Mouse (Mus musculus): ENCODE data around the gene Dnah17.

DNA sequence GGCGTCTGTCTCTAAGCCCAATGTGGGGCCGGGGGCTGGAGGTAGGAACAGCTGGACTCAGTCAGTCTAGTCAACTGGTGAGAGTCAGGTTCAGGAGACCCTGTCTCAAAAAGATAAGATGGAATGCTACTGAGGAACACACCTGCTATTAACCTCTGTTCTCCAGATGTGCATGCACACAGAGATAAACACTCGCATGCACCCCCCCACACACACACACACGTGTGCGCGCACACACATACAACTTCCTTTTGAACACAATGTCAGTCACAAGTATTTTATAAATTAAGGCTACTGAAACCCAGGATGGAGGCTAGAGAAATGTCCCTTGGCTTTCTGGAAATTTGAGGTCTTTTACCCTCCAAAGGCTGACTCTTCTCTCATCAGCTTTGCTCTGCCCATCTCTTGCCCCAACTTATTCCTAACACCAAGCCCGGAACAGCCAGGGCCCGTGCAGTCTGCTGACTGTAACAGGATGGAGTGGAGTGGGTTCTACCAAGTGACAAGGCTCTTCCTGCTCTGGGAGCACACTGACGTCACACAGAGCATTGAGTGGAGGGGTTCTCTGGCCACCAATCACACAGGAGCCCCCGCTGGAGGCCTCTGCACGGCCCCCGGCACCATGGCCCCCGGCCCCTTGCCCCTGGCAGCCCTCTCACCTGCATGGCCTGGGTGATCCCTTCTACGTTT is 16.8 kb downstream of the Dnah17 start:
- TF ChIP-seq CTCF (IDR thresholded peaks at IDR 0.05; ENCODE audit: low read depth, low read length): no peak
- no peak for TF ChIP-seq POLR2A (IDR thresholded peaks at IDR 0.05; ENCODE audit: extremely low read depth, insufficient read depth, low read length)
